Mouse (Mus musculus) induced T-regulatory cell, adult 2 months (primary cell): ENCODE results near the gene Irak3.

ENCODE experiments used
- DNase-seq: peaks from one replicate; pipeline ENCODE4 v3.0.0-alpha.2; 2012; ENCODE audit warnings: low read depth

The Irak3 gene

DNA sequence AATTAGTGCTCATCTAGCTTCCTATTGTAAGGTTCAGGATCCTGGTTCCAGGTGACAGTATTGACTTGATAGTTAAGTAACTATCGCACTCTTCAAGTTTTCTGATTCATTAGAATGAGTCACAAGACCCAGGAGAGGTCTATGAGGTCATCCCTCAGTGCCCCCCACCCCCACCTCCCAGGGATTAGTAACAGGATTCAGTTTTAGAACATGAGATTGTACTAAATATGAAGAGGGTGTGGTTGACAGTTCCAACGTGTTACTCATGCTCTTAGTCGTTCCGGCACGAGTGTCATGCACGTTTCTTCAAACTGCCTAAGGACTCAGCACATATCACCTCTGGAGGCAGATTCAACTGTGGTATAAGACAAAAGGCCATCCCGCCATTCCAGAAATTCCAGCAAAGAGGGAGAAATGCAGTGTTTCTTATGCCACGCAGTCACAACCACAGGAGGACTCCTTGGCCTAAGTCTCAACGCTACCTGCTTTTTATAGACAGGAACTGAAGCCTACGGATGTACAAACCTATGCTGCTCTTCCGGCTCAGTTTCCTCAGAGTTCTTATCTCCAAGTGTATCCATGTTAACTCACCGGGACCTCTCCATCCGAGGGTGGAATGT, 2.8 kb upstream of the Irak3 start:
- no peak for DNase-seq

DNA sequence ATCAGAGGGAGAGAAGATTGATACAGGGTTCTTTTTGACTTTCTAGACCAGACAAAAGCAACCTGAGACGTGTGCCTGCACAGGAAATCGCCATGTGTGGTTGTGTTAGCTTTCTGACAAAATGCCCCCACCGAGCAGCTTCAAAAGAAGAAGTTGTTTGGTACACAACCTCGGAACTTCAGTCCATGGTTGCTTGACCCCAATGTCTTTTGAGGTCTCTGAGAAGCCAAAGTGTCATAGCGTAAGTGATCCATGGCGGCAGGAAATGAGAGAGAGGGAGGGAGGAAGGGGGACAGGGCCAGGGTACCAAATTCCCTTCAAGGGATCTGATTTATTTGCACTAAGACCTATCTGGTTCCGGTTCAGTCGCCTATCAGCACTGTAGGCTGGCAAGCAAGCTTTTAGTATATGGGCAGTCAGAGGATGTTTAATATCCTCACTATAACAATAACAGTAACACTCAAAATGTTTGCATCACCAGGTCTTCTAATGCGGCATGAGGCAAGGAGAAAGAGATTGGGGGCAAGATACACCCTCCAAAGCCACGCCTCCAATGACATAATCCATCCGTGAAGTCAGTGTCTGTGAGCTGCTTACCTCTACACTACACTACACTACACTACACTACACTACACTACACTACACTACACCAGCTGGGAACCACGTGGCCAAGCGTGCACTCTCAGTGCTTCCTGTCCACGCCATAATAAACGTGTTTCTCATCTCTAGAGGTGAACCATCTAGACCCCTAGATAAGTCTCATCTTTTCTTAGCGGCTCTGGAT, 729 bp upstream of the Irak3 start:
- DNase-seq: no peak

DNA sequence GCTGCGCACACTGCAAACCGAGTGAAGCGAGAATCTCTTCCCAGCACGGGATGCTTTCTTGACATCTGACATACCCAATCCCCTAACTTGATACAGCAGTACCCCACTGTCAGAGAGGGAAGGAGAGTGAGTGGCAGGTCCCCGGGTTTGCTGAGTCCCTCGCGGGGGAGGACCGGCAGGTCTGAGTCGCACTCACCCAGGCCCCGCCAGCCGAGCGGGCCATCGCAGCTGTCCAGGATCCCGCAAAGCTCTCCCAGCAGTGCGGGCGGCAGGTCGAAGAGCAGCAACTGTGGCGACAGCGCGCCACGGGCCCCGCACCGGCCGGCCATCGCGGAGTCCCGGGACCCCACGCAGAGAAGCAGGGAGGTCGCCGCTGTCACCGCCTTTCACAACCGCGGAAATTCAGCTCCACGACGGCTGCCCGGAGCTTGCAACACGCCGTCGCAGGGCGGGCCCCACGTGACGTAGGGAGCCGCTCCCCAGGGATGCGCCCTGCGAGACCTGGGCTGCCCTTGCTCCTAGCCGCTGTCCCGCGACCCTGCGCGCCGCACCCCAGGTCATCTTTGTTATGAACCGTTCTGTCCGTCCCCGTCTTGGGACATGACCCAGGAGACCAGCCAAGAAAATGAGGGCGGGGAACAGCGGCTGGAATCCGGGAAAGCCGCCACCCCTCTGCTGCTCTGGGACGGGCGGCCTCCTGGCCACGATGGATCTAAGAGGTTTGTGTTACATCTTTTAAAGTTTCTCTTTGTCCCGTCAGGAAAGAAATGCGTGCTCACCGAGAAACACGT, 604 bp downstream of the Irak3 start, which contains the start of gene Tmbim4:
Gene Tmbim4, plus strand, starts transcription at position 460 of the 791 bp plus-strand sequence.
- peak; percentile 67 for DNase-seq

DNA sequence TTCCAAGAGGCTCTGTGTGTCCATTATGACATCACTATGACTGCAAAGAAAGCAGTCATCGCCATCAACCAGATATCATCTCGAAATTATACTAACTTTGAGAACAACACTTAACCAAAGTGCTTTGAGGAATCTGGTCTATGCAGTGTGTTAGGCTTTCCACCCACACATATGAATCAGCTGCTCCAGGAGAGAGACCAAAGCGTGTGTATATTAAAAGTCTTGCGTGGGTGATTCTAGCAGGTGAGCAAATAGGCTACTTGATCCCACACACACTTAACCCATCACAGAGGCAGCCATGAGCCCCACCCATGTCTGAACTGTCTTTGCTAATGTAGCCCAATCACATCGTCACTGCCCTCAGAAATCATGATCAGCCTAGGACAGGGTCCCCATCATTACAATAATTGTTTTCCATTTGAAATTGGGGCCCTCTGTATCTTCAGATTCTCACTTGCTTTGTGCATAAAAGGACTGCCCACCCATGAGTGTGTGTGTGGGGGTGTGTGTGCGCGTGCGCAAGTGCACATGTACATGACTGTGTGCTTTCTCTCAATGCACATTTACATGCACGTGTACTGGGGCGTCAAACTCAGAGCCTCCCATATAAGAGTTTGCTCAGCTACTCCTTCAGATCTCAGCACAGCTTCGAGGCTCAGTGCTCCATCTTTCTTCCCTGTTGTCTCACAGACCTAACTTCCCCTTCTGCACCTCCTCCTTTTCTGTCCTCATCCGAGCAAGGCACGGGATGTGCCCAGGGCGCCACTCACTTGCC, 4.7 kb downstream of the Irak3 start:
- DNase-seq: no peak

DNA sequence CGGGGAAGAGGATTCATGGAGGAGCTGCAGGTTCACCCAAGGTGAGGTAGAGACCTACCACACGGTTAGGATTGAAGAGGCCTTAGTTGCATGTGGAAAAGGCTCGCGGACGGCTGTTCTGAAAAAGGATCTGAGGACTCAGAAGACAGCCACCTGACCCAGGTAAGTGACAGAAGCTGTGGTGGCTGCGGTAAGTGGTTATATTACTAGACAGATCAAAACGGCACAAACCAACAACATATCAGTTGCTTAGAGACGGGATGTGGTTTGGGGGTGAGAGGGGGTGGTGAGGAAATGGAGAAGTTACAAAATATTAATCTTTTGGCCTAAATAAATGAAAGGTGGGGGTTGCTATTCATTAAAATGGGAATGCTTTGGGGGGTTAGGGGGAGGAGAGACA, 8.7 kb downstream of the Irak3 start:
- DNase-seq: peak; percentile 83

DNA sequence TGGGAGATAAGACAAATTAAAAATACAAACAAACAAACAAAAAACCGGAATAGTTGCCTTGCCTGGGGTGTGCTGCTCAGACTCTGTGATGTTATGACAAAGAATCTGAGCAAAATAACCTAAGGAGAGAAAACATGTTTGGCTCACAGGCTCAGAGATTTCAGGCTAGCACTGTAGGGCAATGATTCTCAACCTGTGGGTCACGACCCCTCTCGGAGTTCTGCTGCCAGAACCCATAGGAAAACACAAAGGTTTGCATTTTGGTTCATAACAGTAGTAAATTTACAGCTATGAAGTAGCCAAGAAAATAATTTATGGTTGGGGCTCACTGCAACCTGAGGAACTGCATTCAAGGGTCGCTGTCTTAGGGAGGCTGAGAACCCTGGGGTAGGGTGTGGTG, 9.7 kb downstream of the Irak3 start:
- no peak for DNase-seq

DNA sequence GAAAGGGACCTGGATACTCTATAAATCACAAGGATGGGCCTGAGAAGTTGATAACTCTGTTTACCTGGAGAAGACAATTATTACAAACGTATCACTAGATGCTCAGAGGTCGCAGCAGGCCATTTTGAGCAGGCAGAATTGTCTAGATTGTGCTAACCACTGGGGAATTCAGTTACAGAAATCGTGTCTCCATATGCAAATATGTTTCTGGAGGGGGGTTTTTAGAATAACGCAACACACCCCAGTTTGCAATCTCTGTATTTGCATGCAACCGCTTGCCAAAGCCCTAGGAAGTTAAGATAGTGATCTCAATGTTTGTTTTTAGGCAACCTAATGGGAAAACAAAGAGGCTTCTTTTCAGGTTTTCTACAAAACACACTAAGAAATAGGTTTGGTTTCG, 10.8 kb downstream of the Irak3 start:
- peak; percentile 59 for DNase-seq

DNA sequence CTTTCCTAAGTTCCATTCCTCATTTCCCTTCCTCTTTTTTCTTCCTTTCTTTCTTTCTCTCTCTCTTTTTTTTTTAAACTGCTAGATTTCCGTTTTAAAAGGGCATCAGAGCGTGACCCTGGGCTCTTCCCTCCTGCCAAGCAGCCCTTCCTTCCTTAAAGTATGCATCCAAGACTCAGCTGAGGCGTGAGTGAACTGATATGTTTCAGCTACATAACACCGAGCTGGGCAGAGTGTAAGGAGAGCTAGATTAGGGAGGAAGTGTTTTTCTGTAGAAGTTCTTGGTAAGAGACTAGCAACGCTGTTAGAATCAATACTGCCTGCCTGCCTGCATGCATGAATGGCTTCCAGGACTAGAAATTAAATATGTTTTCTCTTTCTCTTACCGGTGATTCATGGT, 12.1 kb downstream of the Irak3 start:
- no peak for DNase-seq

DNA sequence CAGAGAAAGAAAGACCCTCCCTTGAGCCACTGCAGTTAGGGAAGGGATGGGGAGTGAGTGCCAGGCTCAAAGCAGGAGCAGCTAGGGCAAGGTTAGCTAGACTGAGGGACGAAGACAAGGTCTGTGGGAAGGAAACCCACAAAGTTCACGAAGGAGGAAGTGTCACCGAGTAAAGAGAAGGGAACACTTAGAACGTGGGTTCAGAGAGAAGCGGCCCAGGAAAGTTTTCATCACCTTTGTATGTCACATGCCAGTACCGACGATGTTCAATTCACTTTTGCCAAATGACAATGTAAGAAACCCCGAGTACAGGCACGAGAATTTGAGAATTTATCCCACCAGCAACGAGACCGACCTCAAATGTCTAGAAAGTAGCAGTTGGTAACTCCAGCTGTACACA, 12.7 kb downstream of the Irak3 start:
- DNase-seq: no peak

DNA sequence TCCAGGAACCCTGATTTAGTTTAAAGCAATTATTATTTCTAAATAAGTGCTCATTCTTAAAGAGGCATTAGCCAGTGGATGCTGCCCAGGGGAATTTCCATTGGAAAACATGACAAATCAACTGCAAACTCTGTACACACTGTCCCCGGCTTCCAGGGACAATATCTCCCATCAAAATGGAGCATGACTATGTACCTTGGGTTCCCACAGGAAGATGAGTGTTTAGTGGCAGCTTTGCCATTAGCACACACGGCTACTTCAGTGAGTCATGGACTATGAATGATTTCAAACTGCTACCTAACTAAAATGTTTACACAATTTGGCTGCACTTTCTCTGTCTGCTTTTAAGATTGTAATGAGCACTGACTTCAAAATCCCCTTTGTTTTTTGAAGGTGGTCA, 13.4 kb downstream of the Irak3 start:
- no peak for DNase-seq

DNA sequence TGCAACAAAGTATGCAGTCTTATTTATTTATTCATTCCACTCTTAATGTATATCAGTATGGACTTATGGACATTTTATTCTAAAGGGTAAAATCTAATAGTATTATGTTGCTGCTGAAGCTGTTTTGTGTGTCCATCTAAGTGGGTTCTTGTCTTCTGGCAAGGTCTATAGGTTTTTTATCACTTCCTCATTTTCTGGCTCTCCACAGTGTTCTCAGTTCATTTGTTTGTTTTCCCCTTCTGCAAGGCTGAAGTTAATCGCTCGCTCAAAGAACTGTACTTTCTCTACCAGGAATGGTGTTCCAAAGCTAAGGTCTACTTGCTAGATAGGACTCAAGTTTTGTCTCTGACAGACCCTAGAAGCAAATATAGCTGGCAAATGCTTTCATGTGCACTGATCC, 18.6 kb downstream of the Irak3 start:
- DNase-seq: no peak

DNA sequence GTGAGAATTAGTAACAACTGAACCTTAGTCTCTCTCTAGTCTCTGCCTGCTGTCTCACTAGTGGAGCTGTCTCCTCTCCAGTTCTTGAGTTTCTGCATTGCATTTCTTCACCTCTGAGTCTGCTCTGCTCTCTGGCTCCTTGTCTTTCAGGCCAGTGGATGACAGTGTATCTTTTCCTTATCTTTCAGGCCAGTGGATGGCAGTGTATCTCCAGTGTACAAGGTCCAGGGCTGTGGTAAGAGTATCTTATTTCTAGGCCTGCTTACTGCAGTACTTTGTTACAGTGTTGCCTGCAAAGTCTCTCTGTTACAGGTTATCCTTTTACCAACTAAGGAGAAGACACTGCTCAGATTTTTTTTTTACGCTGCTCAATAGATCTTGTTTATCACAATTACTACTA, 19.0 kb downstream of the Irak3 start:
- DNase-seq: no peak

DNA sequence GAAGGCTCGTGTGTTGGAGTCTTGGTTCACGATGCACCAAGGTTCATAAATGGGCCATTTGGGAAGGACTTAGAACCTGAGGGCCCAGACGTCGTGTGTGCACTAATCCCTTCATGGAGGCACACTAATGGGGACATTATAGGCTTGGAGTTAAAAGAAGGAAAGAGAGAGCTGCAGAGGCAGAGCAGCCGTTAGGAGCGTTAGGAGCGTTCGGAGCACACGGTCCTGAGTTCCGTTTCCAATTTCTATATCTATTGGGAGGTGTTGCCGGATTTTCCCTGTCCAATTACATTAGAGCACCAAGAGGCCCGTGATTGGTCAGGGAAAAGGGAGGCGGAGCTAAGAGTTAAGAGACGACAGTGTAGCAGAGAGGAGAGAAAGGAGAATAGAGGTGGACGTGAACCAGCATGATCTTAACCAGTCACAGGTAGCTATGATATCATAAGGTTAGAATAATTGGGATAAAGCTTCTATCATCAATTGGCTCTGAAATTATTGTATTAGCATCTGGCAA, 27.7 kb downstream of the Irak3 start:
- DNase-seq: no peak

DNA sequence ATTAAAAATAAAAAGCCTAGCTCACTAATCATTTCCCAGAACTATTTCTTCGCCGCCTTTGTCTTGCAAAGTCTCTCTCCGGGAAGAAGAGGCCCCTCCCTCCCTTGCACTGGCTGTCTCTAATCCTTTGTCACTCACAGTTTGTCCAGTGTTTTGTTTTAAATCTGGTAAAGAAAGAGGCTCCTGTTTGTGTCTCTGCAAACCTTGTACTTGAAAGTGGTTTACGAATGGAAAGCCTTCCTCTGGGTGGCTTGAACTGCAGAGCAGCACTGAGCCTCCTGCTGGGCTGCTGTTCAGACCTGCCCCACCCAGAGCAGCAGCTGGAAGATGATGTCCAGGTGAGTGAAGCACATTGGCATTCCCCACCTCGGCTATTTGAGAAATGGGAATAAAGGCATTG, 30.6 kb downstream of the Irak3 start:
- DNase-seq: no peak

DNA sequence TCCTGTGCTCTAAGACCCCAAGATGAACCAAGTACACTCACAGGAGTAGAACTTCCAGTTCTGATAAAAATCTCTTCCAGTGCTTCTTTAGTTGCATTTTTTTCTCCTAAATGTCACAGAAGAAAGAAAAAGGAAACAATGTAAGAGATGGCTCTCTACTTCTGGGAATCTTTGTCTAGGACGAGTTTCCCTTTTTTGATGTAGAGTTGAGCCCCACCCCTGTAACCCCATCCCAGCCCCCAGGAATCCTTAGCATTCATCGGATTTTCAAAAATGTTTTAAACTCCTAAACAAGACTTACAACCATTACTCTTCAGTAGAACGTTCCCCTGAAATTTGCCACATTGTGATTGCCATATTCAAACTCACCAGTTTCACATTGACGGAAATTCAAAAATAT, 31.7 kb downstream of the Irak3 start:
- DNase-seq: no peak

DNA sequence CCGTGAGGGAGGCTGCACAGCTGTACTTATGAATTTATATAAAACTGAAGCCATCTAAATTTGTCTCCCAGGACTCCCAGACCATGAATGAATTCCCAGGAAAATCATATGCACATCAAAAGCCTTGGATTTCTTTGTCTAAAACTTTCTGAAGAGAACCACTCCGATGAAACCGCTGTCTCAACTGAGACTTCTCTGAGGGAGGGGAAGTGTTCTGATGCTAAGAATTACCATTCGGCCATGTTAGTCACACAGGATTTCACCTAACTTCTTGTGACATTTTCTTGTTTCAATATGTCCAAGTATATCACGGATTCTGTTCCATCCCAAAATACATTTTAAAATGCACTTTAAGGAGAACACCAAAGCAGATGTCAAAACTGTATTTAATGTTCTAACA, 32.1 kb downstream of the Irak3 start:
- no peak for DNase-seq

DNA sequence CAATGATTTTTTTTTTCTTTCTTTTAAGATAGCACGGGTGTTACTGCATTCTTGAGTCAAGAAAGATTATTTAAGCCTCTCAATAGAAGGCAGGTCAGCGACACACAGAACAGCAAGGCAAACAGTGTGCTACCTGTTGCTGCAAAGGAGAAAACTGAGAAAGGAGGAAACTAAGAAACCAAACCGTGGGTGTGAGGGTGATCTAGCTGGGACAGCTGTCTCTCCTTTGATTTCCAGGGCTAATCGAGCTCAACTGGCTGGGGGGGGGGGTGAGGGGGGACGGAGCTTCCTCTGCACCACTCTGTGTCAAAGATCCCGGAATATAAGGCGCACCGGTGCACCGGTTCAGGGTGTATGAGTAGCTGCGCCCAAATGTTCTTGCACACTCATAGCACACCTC, 32.9 kb downstream of the Irak3 start:
- no peak for DNase-seq

DNA sequence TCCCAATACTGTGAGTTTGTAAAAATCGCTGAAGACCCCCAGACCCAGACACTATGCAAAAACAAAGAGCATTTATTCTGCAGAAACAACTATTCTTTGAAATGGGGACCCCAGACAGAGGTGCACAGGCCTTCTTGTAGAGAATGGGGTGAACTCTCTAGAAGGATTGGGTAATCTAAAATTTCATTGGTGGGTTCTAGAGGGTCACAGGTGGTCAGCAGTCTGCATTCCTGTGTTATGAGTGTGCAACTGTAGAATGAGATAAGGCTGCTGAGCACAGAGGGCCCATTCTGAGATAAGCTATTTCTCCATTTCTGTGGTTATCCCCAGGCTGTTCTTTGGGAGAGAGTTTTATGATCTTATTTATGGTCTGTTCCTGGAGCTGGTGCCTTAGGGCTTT, 33.9 kb downstream of the Irak3 start:
- DNase-seq: no peak

DNA sequence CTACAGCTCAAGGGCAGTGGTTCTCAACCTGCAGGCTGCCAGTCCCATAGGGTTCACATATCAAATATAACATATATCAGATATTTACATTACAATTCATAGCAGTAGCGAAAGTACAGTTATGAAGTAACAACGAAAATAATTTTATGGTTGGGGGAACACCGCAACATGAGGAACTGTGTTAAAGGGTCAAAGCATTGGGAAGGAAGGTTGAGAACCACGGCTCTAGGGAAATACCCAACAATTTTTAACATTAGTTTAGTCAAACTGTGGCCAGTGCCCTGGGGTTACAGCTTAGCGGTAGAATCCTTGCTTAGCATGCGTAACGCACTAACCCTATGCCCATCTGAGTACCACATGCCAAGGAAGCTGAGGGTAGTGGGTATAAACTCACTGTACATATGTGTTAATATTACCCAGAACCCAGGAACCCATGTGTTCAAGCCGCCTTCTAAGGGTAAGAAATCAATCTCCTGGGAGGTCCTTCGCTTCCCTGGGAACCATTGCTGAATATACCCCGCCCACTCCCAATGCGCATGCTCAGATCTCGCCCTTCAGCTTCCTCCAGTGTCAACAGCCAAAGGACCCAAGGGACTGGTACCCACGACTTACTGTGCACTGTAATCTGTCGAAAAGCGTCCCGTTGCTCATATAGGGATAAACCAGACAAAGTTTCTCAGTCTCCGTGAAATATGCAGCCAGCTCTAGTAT, 36.0 kb downstream of the Irak3 start:
- no peak for DNase-seq

DNA sequence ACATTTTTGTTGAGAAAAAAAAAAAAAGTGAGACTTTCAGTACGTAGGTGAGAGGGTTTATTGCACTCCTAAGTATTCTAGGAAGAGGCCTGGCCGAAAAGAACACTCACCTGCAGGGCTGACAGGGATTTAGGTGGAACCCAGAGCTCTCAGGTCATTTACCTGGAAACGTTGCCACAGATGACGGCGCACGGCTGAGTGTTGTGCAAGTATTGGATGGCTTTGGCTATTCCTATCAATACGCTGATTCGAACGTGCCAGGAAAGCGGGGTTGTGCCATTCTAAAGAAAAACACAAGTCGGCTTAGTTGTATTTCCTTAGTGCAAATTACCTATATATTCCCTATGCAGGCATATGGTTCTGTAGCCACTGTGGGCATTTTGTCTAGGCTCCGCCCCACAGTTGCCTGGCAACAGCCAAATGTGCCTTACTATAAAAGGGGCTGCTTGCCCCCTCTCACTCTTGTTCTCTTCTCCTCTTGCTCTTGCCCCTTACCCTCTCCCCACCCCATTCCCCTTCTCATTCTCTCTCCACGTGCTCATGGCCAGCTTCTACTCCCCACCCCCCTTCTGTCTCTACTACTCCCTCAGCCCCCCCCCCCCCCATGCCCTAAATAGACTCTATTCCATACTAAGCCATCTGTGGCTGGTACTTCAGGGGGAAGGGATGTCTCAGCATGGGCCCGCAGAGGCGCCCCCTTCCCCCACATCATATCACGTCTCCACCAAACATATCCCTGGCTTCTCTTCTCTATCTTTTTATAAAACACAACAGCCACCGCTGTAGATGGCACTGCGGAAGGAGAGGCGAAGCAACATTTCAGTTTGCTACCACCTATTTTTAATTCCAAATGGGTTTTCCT, 36.8 kb downstream of the Irak3 start:
- DNase-seq: no peak
